Mouse (Mus musculus): ENCODE measurements around the gene Il20ra. TPM values are rescaled to one million over a fixed set of nuclear protein-coding genes. Genes with fewer than 3 reads are reported as not detected.

Il20ra gene
- polyA plus RNA-seq, 1 experiment from 2014 or later = 0.36 TPM

GRCm38 (mm10) chr10:19691771-19692170 is 20.6 kb upstream of the Il20ra start:
- H3K4me3 ChIP-seq (ENCODE audit: low read depth, low read length) = no peak overlapping the region
- H3K4me2 ChIP-seq (replicated peaks; ENCODE audit: low read depth) = no peak overlapping the region
- 57% methylated on average over 13 of the region's 13 CpGs for WGBS
- H3K27me3 ChIP-seq (ENCODE audit: control insufficient read depth, insufficient read depth, low read length) = no peaks in the 10 kb centered on the region
- no peak overlapping the region for H3K9ac ChIP-seq (ENCODE audit: low read length)
- ATAC-seq (ENCODE audit: low FRiP score, low TSS enrichment) (no peak), DNase-seq (ENCODE audit: low spot score) (no peak)
- H3K27ac ChIP-seq (replicated peaks) = no peak overlapping the region
- no peaks in the 10 kb centered on the region for H3K9me3 ChIP-seq (ENCODE audit: control insufficient read depth, low read length)
- H3K36me3 ChIP-seq (ENCODE audit: control insufficient read depth, insufficient read depth, low read length) = no peaks in the 10 kb centered on the region
- TF ChIP-seq CTCF (IDR thresholded peaks at IDR 0.05; ENCODE audit: low read depth) = no peak
- TF ChIP-seq EP300 (optimal IDR thresholded peaks at IDR 0.05) = no peak
- H3K4me1 ChIP-seq (replicated peaks; ENCODE audit: control insufficient read depth, insufficient read depth) = no peaks in the 10 kb centered on the region

DNA sequence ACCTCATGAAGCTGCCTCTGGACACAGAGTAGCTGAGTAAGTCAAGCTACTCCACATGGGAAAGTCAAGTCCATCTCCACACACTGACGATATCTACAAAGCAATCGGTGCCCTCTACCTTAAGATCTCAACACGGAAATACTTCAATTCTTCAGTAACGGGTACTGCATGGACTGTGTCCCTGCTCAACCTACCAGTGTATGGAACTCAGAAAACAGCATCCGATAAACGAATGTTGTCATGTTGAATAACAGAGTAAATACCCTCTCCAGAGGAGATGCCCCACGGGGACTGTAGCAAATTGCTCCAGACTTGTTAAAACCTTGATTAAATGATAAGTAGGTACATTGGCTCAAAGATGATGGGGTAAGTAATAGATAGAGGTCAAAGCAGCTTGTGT is 20.0 kb upstream of the Il20ra start:
- H3K4me1 ChIP-seq (replicated peaks; ENCODE audit: control insufficient read depth, insufficient read depth) = no peaks in the 10 kb centered on the region
- no peaks in the 10 kb centered on the region for H3K27me3 ChIP-seq (ENCODE audit: control insufficient read depth, insufficient read depth, low read length)
- no peak overlapping the region for H3K4me3 ChIP-seq (ENCODE audit: low read depth, low read length)
- H3K36me3 ChIP-seq (ENCODE audit: control insufficient read depth, insufficient read depth, low read length) = no peaks in the 10 kb centered on the region
- no peaks in the 10 kb centered on the region for H3K9me3 ChIP-seq (ENCODE audit: control insufficient read depth, low read length)
- H3K9ac ChIP-seq (ENCODE audit: low read length) = no peak overlapping the region
- H3K27ac ChIP-seq (replicated peaks) = no peak overlapping the region
- no peak for DNase-seq (ENCODE audit: low spot score)
- ATAC-seq (ENCODE audit: low FRiP score, low TSS enrichment) = no peak
- TF ChIP-seq EP300 (optimal IDR thresholded peaks at IDR 0.05) = no peak
- no peak for TF ChIP-seq CTCF (IDR thresholded peaks at IDR 0.05; ENCODE audit: low read depth)
- 84% methylated on average over 7 of the region's 7 CpGs for WGBS
- no peak overlapping the region for H3K4me2 ChIP-seq (replicated peaks; ENCODE audit: low read depth)

DNA sequence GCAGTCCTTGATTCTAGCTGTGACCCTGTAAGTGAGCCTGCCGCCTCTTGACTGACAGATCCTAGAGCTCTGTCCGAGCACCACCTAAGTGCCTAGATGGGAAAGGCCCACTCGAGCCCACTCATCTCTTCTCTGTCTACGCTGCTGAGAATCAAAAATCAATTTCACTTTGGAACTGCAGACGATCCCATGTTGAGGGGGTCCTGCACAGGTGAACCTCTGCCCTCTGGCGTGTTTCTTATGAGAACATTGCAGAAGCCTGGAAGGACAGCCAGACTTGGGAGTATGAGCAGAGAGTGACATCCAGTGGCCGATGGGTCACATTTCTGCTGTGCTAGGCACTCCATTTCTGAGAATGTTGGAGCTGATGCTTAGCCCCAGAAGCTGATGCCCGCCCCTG is 19.4 kb upstream of the Il20ra start:
- WGBS = 50% methylated on average over 8 of the region's 8 CpGs
- Histone ChIP-seq H3K27me3 (ENCODE audit: control insufficient read depth, insufficient read depth, low read length) (no peaks in the 10 kb centered on the region), H3K4me2 (replicated peaks; ENCODE audit: low read depth) (no peak overlapping the region), H3K9me3 (ENCODE audit: control insufficient read depth, low read length) (no peaks in the 10 kb centered on the region), H3K27ac (replicated peaks) (no peak overlapping the region), H3K9ac (ENCODE audit: low read length) (no peak overlapping the region), H3K4me3 (ENCODE audit: low read depth, low read length) (no peak overlapping the region), H3K4me1 (replicated peaks; ENCODE audit: control insufficient read depth, insufficient read depth) (no peaks in the 10 kb centered on the region), H3K36me3 (ENCODE audit: control insufficient read depth, insufficient read depth, low read length) (no peaks in the 10 kb centered on the region)
- ATAC-seq (ENCODE audit: low FRiP score, low TSS enrichment) (0 out of 2 replicates have a peak, but pooled peaks have one; percentile 56), DNase-seq (ENCODE audit: low spot score) (peak; percentile 66)
- TF ChIP-seq CTCF (IDR thresholded peaks at IDR 0.05; ENCODE audit: low read depth) (peak; percentile 88), EP300 (optimal IDR thresholded peaks at IDR 0.05) (no peak)

- Histone ChIP-seq H3K36me3 (ENCODE audit: control insufficient read depth, insufficient read depth, low read length) (no peaks in the 10 kb centered on the region), H3K27ac (replicated peaks) (no peak overlapping the region), H3K4me2 (replicated peaks; ENCODE audit: low read depth) (no peak overlapping the region), H3K9ac (ENCODE audit: low read length) (no peak overlapping the region), H3K27me3 (ENCODE audit: control insufficient read depth, insufficient read depth, low read length) (no peaks in the 10 kb centered on the region), H3K4me3 (ENCODE audit: low read depth, low read length) (no peak overlapping the region), H3K9me3 (ENCODE audit: control insufficient read depth, low read length) (no peaks in the 10 kb centered on the region), H3K4me1 (replicated peaks; ENCODE audit: control insufficient read depth, insufficient read depth) (no peaks in the 10 kb centered on the region)
- WGBS = 71% methylated on average over 2 of the region's 2 CpGs
- no peak for DNase-seq (ENCODE audit: low spot score)
- ATAC-seq (ENCODE audit: low FRiP score, low TSS enrichment) = no peak
- TF ChIP-seq CTCF (IDR thresholded peaks at IDR 0.05; ENCODE audit: low read depth) (peak; percentile 62), EP300 (optimal IDR thresholded peaks at IDR 0.05) (no peak)
Observed at GRCm38 (mm10) chr10:19693629-19694028, 18.7 kb upstream of the Il20ra start.

DNA sequence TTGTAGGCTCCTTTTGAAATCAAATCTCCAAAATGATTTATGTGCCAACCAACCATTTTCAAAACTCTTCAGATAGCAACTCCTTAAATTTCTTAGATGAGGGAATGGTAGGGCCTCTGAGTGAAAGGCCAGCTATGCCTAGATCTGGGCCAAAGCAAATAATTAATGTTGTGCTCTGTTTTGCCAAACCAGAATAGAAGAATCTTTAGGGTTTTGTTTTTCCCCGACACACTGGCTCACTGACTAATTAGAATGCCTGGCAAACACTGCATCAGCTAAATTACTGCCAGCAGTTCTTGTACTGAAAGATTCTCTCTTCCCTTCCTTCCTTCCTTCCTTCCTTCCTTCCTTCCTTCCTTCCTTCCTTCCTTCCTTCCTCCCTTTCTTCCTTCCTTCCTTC is 13.0 kb upstream of the Il20ra start:
- Histone ChIP-seq H3K27me3 (ENCODE audit: control insufficient read depth, insufficient read depth, low read length) (no peaks in the 10 kb centered on the region), H3K9ac (ENCODE audit: low read length) (no peak overlapping the region), H3K27ac (replicated peaks) (no peak overlapping the region), H3K36me3 (ENCODE audit: control insufficient read depth, insufficient read depth, low read length) (no peaks in the 10 kb centered on the region), H3K9me3 (ENCODE audit: control insufficient read depth, low read length) (no peaks in the 10 kb centered on the region), H3K4me1 (replicated peaks; ENCODE audit: control insufficient read depth, insufficient read depth) (no peaks in the 10 kb centered on the region), H3K4me3 (ENCODE audit: low read depth, low read length) (no peak overlapping the region), H3K4me2 (replicated peaks; ENCODE audit: low read depth) (no peak overlapping the region)
- TF ChIP-seq CTCF (IDR thresholded peaks at IDR 0.05; ENCODE audit: low read depth) = no peak
- TF ChIP-seq EP300 (optimal IDR thresholded peaks at IDR 0.05) = no peak
- DNase-seq (ENCODE audit: low spot score) = no peak
- WGBS = 45% methylated on average over 1 of the region's 1 CpGs
- no peak for ATAC-seq (ENCODE audit: low FRiP score, low TSS enrichment)

- Histone ChIP-seq H3K4me1 (replicated peaks; ENCODE audit: control insufficient read depth, insufficient read depth) (no peaks in the 10 kb centered on the region), H3K9ac (ENCODE audit: low read length) (no peak overlapping the region), H3K27me3 (ENCODE audit: control insufficient read depth, insufficient read depth, low read length) (no peaks in the 10 kb centered on the region), H3K4me2 (replicated peaks; ENCODE audit: low read depth) (no peak overlapping the region), H3K36me3 (ENCODE audit: control insufficient read depth, insufficient read depth, low read length) (no peaks in the 10 kb centered on the region), H3K9me3 (ENCODE audit: control insufficient read depth, low read length) (no peaks in the 10 kb centered on the region), H3K27ac (replicated peaks) (no peak overlapping the region), H3K4me3 (ENCODE audit: low read depth, low read length) (no peak overlapping the region)
- TF ChIP-seq EP300 (optimal IDR thresholded peaks at IDR 0.05) = no peak
- no peak for TF ChIP-seq CTCF (IDR thresholded peaks at IDR 0.05; ENCODE audit: low read depth)
- 60% methylated on average over 8 of the region's 8 CpGs for WGBS
- DNase-seq (ENCODE audit: low spot score) = no peak
- no peak for ATAC-seq (ENCODE audit: low FRiP score, low TSS enrichment)
Observed at GRCm38 (mm10) chr10:19704445-19704844, 7.9 kb upstream of the Il20ra start.

Measured in stomach, postnatal 0 days (tissue).